Mouse (Mus musculus) lung, postnatal 0 days (tissue): ENCODE measurements at regions not wholly inside any gene's neighbourhood (a gene's known extent, or its start where the extent isn't known, plus 50 kb on each side); places are given as distances from the start of the nearest gene placed in this dataset.
A peak's percentile ranks its signal among the peaks of the same experiment; 100 is the strongest.

Experiments
- ATAC-seq: fragments of 200-750 bp; cut with Nextera tagmentation; 2 replicates; pipeline ENCODE4 v1.8.0; 2017; ENCODE audit warnings: moderate library complexity
- DNase-seq: peaks from one replicate; pipeline ENCODE4 v3.0.0-alpha.2; 2016; ENCODE audit warnings: low spot score
- H3K27ac ChIP-seq: fragments of 300-500 bp; sonication (generic); 2 replicates; pipeline ENCODE4 v1.5.1; 2014; ENCODE audit warnings: antibody characterized with exemption, mild to moderate bottlenecking, low read length, mixed read lengths
- H3K27me3 ChIP-seq: fragments of 300-500 bp; sonication (generic); replicated peaks from 2 replicates; pipeline ENCODE4 v1.6.1; 2014; ENCODE audit warnings: low read length, mixed read lengths; ENCODE audit not compliant: insufficient read depth
- H3K36me3 ChIP-seq: fragments of 300-500 bp; sonication (generic); 2 replicates; pipeline ENCODE4 v1.6.1; 2014; ENCODE audit warnings: low read length, mixed read lengths; ENCODE audit not compliant: insufficient read depth
- H3K4me1 ChIP-seq: fragments of 300-500 bp; sonication (generic); 2 replicates; pipeline ENCODE4 v1.6.1; 2014; ENCODE audit warnings: antibody characterized with exemption, low read depth, low read length, mixed read lengths; ENCODE audit not compliant: insufficient read depth
- H3K4me2 ChIP-seq: fragments of 300-500 bp; sonication (generic); replicated peaks from 2 replicates; pipeline ENCODE4 v1.6.1; 2014; ENCODE audit warnings: low read depth, mild to moderate bottlenecking, low read length, moderate library complexity, mixed read lengths
- H3K4me3 ChIP-seq: fragments of 300-500 bp; sonication (generic); 2 replicates; pipeline ENCODE4 v1.5.1; 2014; ENCODE audit warnings: low read depth, low read length
- H3K9ac ChIP-seq: fragments of 300-500 bp; sonication (generic); replicated peaks from 2 replicates; pipeline ENCODE4 v1.6.1; 2014; ENCODE audit warnings: low read depth, mild to moderate bottlenecking
- H3K9me3 ChIP-seq: fragments of 300-500 bp; sonication (generic); 2 replicates; pipeline ENCODE4 v1.6.1; 2016; ENCODE audit warnings: low read length, mixed read lengths
- CTCF ChIP-seq: IDR thresholded peaks from 2 replicates; pipeline ENCODE4 v1.5.1; 2016; ENCODE audit warnings: antibody characterized with exemption, mild to moderate bottlenecking
- EP300 ChIP-seq: IDR thresholded peaks from 2 replicates; pipeline ENCODE4 v1.6.1; 2016; ENCODE audit warnings: antibody characterized with exemption, mild to moderate bottlenecking, control low read depth
- WGBS: fragments of 180-500 bp; shearing (Covaris S2); extraction: QIAGEN DNeasy Blood & Tissue Kit; methylation state at CpG from one replicate; pipeline ENCODE4 v1.1.7; 2014; 5-methylcytosine and 5-hydroxymethylcytosine counted together

DNA sequence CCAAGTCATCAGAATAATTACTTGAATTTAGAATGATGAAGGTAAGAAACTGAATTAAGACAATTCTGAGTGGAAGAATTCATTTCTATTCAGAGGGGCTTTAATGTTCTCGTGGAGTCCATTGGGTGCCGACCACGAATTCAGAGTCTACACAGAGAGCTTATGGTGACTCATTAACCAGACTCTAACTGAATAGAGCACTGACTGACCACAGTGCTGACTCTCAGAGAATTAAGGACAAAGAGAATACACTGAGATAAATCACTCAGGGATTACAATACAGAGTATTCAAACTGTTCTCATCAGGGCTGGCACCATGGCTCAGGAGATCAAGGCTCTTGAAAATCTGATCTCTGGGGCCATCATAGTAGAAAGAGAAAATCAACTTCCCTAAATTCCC lies 366.7 kb downstream of the Wdr11 start:
- H3K27me3 ChIP-seq = no peaks in the 10 kb centered on the region
- ATAC-seq (no peak), DNase-seq (no peak)
- H3K4me3 ChIP-seq = no peak overlapping the region
- 63% methylated on average over 3 of the region's 3 CpGs for WGBS
- H3K36me3 ChIP-seq = no peaks in the 10 kb centered on the region
- H3K4me2 ChIP-seq = no peak overlapping the region
- H3K4me1 ChIP-seq = no peaks in the 10 kb centered on the region
- H3K27ac ChIP-seq = no peak overlapping the region
- TF ChIP-seq EP300 (no peak), CTCF (no peak)
- no peak overlapping the region for H3K9ac ChIP-seq
- no peaks in the 10 kb centered on the region for H3K9me3 ChIP-seq

DNA sequence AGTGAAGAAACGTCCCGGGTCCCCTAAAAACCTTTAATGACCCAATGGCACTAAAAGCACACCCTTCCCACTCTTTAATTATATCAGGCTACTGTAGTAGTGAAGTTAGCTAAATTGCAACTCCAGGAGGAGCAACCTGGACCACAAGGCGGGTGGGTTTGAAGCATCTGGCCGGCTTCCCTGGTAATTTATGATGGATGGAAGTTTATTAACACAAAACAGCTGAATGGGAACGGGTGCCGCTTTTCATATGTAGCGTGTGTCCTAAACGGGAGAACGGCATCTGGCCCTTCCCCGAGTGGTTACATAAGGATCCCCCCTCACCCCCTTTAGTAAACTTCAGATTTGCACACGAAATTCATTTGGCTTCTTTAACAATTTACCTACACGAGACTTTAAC lies 370.9 kb downstream of the Wdr11 start:
- Histone ChIP-seq H3K4me2 (no peak overlapping the region), H3K27ac (no peak overlapping the region), H3K4me1 (peaks cover 4% of the 10 kb centered on the region), H3K36me3 (no peaks in the 10 kb centered on the region), H3K9ac (no peak overlapping the region), H3K9me3 (no peaks in the 10 kb centered on the region), H3K27me3 (no peaks in the 10 kb centered on the region), H3K4me3 (no peak overlapping the region)
- DNase-seq (no peak), ATAC-seq (no peak)
- WGBS = 63% methylated on average over 12 of the region's 12 CpGs
- TF ChIP-seq CTCF = no peak
- TF ChIP-seq EP300 = no peak

DNA sequence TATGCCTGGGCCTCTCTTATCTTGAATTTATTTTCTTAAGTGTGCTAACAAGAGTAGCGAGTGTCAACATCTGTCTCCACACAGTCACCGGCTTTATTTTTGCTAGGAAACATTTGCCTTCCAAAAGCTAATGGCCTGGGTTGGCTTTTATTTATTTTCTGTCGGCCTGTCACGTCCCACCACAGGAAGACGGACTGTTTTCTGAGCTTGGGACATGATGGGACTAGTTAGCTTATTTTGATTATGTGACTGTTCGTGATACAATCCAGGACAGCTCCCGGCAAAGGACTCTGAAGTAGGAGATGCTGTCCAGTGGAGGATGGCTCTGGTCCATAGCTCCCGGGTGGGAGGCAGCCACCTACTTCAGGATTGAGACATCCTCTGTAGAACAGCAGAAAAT lies 372.5 kb downstream of the Wdr11 start:
- WGBS = 11% methylated on average over 8 of the region's 8 CpGs
- ATAC-seq (peak; percentile 68), DNase-seq (peak; percentile 53)
- Histone ChIP-seq H3K36me3 (no peaks in the 10 kb centered on the region), H3K9me3 (no peaks in the 10 kb centered on the region), H3K27me3 (no peaks in the 10 kb centered on the region), H3K4me1 (peaks cover 4% of the 10 kb centered on the region), H3K9ac (no peak overlapping the region), H3K4me3 (no peak overlapping the region), H3K4me2 (no peak overlapping the region), H3K27ac (no peak overlapping the region)
- TF ChIP-seq CTCF (no peak), EP300 (no peak)

DNA sequence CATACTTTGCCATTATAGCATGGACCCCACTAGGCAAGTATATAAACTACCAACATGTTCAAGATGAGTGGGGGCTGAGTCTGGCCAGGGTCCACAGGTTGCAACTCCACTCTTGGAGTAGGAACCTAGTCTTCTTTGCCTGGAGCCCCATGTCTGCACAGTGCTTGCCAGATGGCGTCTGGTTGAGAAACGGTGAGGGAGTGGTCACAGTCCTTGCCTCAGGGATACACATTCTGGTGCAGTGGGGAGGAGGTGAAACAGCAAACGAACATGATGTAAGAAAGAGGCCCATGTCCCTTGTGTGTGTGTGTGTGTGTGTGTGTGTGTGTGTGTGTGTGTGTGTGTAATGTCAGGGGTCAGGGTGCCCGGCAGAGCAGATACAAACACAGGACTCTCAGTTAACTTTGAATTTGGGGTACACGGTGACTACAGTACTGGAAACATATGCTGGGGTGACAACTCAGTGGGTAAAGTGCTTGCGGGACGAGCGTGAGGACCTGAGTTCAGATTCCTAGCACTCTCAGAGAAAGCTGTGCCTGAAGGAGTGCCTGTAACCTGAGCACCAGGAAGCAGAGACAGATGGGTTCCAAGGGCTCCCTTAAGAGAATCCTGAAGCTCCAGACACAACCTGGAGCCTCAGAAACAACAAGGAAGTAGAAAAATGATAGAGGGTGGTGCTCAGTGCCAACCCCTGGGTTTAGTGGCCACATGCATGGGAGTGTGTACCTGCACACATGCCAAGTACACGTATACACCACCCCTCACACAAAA lies 373.8 kb downstream of the Wdr11 start:
- no peak overlapping the region for H3K4me3 ChIP-seq
- peak; percentile 18 for DNase-seq
- TF ChIP-seq CTCF = no peak
- TF ChIP-seq EP300 = no peak
- H3K9ac ChIP-seq = no peak overlapping the region
- no peak overlapping the region for H3K4me2 ChIP-seq
- no peaks in the 10 kb centered on the region for H3K27me3 ChIP-seq
- peaks cover 4% of the 10 kb centered on the region for H3K4me1 ChIP-seq
- WGBS = 66% methylated on average over 9 of the region's 9 CpGs
- H3K9me3 ChIP-seq = no peaks in the 10 kb centered on the region
- peak; percentile 25; the same call in 1 of the 2 replicates for ATAC-seq
- H3K36me3 ChIP-seq = no peaks in the 10 kb centered on the region
- H3K27ac ChIP-seq = no peak overlapping the region

DNA sequence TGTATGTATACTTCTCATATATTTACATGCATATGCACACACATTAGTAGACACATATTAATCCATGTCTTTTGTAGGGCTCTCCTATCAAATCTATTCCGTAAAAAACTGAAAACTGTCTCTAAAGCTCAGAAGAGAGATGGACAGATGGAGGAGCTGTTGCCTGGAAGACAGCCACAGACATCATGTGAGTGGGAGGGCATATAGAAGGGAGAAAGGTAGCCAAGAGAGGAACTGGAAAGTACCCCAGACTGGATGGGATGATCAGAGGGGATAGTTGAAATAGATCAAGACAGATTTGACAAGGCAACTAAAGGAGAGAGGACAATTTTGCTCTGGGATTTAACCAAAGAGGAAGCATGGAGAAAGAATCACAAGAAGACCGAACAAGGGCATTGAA lies 375.1 kb downstream of the Wdr11 start:
- Histone ChIP-seq H3K4me2 (no peak overlapping the region), H3K27me3 (no peaks in the 10 kb centered on the region), H3K27ac (no peak overlapping the region), H3K9me3 (no peaks in the 10 kb centered on the region), H3K9ac (no peak overlapping the region), H3K4me1 (peaks cover 4% of the 10 kb centered on the region), H3K36me3 (no peaks in the 10 kb centered on the region), H3K4me3 (no peak overlapping the region)
- TF ChIP-seq CTCF (no peak), EP300 (no peak)
- DNase-seq = no peak
- ATAC-seq = no peak
- WGBS = 83% methylated on average over 2 of the region's 2 CpGs

DNA sequence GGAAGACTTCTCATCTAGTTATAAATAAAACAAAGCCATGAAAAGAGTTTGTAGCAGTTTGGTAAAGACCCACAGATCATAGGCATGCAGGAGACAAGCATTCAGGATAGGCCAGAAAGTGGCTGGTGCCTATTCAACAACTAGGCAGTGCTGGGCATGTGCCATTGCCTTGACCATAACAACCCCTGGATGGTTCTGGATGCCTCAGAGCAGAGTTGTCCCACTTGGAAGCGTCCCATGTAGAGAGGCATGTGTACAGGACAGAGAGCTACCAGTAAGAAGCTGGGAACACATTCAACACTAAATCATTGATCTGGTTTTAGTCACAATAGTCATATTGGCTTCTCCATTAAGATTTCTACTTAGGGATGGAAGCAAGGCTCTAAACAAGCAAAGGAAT lies 378.5 kb downstream of the Wdr11 start:
- H3K9ac ChIP-seq = no peak overlapping the region
- no peaks in the 10 kb centered on the region; the same call in 1 of the 2 replicates for H3K4me1 ChIP-seq
- H3K36me3 ChIP-seq = no peaks in the 10 kb centered on the region
- no peaks in the 10 kb centered on the region for H3K9me3 ChIP-seq
- no peak overlapping the region for H3K4me3 ChIP-seq
- WGBS = 83% methylated on average over 1 of the region's 1 CpGs
- no peak for ATAC-seq
- no peak overlapping the region for H3K4me2 ChIP-seq
- no peak for DNase-seq
- H3K27me3 ChIP-seq = no peaks in the 10 kb centered on the region
- no peak overlapping the region for H3K27ac ChIP-seq
- TF ChIP-seq CTCF (no peak), EP300 (no peak)

DNA sequence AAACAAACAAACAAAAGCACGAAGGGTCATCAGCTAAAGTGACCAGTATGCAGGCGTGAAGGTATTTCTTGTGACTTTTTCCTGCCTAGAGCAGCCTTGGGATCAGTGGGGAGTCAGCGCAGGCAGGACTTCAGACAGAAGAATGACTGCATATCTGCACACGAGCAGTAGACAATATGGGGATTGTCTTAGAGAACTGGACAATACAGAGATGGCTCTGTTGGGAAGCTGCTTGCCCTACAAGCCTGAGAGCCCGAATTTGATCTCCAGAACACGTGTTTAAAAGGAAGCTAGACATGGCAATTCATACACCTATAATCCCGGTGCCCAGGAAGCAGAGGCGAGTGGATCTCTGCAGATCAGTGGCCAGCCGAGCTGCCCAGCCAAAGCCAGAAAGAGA lies 382.5 kb downstream of the Wdr11 start:
- Histone ChIP-seq H3K36me3 (no peaks in the 10 kb centered on the region), H3K27ac (no peak overlapping the region), H3K4me1 (no peaks in the 10 kb centered on the region), H3K9me3 (no peaks in the 10 kb centered on the region), H3K9ac (no peak overlapping the region), H3K27me3 (no peaks in the 10 kb centered on the region), H3K4me3 (no peak overlapping the region), H3K4me2 (no peak overlapping the region)
- TF ChIP-seq EP300 (no peak), CTCF (no peak)
- ATAC-seq (no peak), DNase-seq (no peak)
- 82% methylated on average over 9 of the region's 9 CpGs for WGBS
